Mouse (Mus musculus) spleen, postnatal 4 days (tissue): ENCODE data around the gene Birc5.

ENCODE experiments used
- DNase-seq, 2 experiments: peaks; one replicate each; pipeline ENCODE4 v3.0.0; 2022; ENCODE audit warnings: low spot score in 2 of 2

Gene Birc5

GRCm38 (mm10) chr11:117855360-117855759, 6.3 kb downstream of the Birc5 start:
- DNase-seq = no peak

- DNase-seq = no peak
Observed at GRCm38 (mm10) chr11:117855975-117856374, 6.9 kb downstream of the Birc5 start.

- no peak for DNase-seq
Observed at GRCm38 (mm10) chr11:117857462-117857861, 8.4 kb downstream of the Birc5 start.

- no peak for DNase-seq
Observed at GRCm38 (mm10) chr11:117858392-117858791, 9.3 kb downstream of the Birc5 start.

- no peak for DNase-seq
Observed at GRCm38 (mm10) chr11:117860601-117861000, 11.6 kb downstream of the Birc5 start, which contains the start of gene Tmem235. TSS of gene Tmem235 (plus strand) at chr11:117860752.

- DNase-seq = no peak
Observed at GRCm38 (mm10) chr11:117863174-117863856, 14.3 kb downstream of the Birc5 start.

- no peak for DNase-seq
Observed at GRCm38 (mm10) chr11:117864805-117865204, 15.8 kb downstream of the Birc5 start.

- DNase-seq = no peak
Observed at GRCm38 (mm10) chr11:117865988-117866387, 16.9 kb downstream of the Birc5 start.

- peak; percentile 71 to 84 for DNase-seq
Observed at GRCm38 (mm10) chr11:117870688-117871365, 21.8 kb downstream of the Birc5 start.

- no peak for DNase-seq
Observed at GRCm38 (mm10) chr11:117871376-117871775, 22.3 kb downstream of the Birc5 start.

- DNase-seq = peak; percentile 57 to 78
Observed at GRCm38 (mm10) chr11:117871911-117872584, 23.0 kb downstream of the Birc5 start.

GRCm38 (mm10) chr11:117872861-117873608, 24.0 kb downstream of the Birc5 start, which contains the start of gene Tha1:
TSS of gene Tha1 (minus strand) at chr11:117873481.
- DNase-seq = peak; percentile 45 to 79

GRCm38 (mm10) chr11:117874419-117874818, 25.4 kb downstream of the Birc5 start:
- no peak for DNase-seq

GRCm38 (mm10) chr11:117875681-117876080, 26.6 kb downstream of the Birc5 start:
- no peak for DNase-seq

GRCm38 (mm10) chr11:117877917-117878745, 29.1 kb downstream of the Birc5 start:
- DNase-seq = peak; percentile 53 to 73

- no peak for DNase-seq
Observed at GRCm38 (mm10) chr11:117878892-117879291, 29.8 kb downstream of the Birc5 start.

GRCm38 (mm10) chr11:117879676-117880075, 30.6 kb downstream of the Birc5 start:
- no peak for DNase-seq

GRCm38 (mm10) chr11:117880336-117880976, 31.4 kb downstream of the Birc5 start:
- no peak for DNase-seq

GRCm38 (mm10) chr11:117880977-117881358, 31.9 kb downstream of the Birc5 start:
- DNase-seq = no peak

- no peak for DNase-seq
Observed at GRCm38 (mm10) chr11:117881787-117882186, 32.7 kb downstream of the Birc5 start.
